20 mouse cellular contexts compared by ENCODE assay signal in genomic region chr5:77659016-77659415, GRCm38 (mm10).
"Had no signal": no experiment of that assay in that cellular context is flagged by ENCODE, and none has a peak within 500 bp of the region (broad histone marks: within the 10 kb centered on the region; RNA-seq: fewer than 3 reads in every experiment).

No protein-coding gene starts in this region.

- H3K9me3 ChIP-seq: limb, embryonic 12.5 days; limb, embryonic 15.5 days; liver, embryonic 12.5 days; liver, embryonic 15.5 days; midbrain, embryonic 15.5 days; neural tube, embryonic 13.5 days; stomach, embryonic 15.5 days had no signal

- DNase-seq: kidney, postnatal 25 days; layer of hippocampus, adult 9-11 months; lung, adult 2 months; lung, postnatal 14 days; lung, postnatal 4 days; retina, postnatal 1 day; right cerebral cortex, postnatal 25 days; spleen, adult 18-20 months; thymus, postnatal 25 days had no signal

- H3K36me3 ChIP-seq: limb, embryonic 12.5 days; limb, embryonic 15.5 days; liver, embryonic 12.5 days; liver, embryonic 15.5 days; midbrain, embryonic 15.5 days; neural tube, embryonic 13.5 days; stomach, embryonic 15.5 days had no signal

- ATAC-seq: intestine, postnatal 0 days; liver, embryonic 12.5 days; midbrain, embryonic 15.5 days had no signal

- H3K4me1 ChIP-seq: limb, embryonic 12.5 days; limb, embryonic 15.5 days; liver, embryonic 12.5 days; liver, embryonic 15.5 days; midbrain, embryonic 15.5 days; neural tube, embryonic 13.5 days; stomach, embryonic 15.5 days had no signal

- H3K27me3 ChIP-seq: limb, embryonic 12.5 days; limb, embryonic 15.5 days; liver, embryonic 12.5 days; liver, embryonic 15.5 days; midbrain, embryonic 15.5 days; neural tube, embryonic 13.5 days; stomach, embryonic 15.5 days had no signal

- H3K27ac ChIP-seq: layer of hippocampus, adult 2 months; limb, embryonic 12.5 days; limb, embryonic 15.5 days; liver, embryonic 12.5 days; liver, embryonic 15.5 days; midbrain, embryonic 15.5 days; neural tube, embryonic 13.5 days; stomach, embryonic 15.5 days had no signal

- H3K4me2 ChIP-seq: limb, embryonic 12.5 days; limb, embryonic 15.5 days; liver, embryonic 12.5 days; liver, embryonic 15.5 days; midbrain, embryonic 11.5 days; midbrain, embryonic 15.5 days; neural tube, embryonic 13.5 days; stomach, embryonic 15.5 days had no signal

- H3K4me3 ChIP-seq: layer of hippocampus, adult 2 months; limb, embryonic 12.5 days; limb, embryonic 15.5 days; liver, embryonic 12.5 days; liver, embryonic 15.5 days; midbrain, embryonic 15.5 days; myocyte; neural tube, embryonic 13.5 days; stomach, embryonic 15.5 days had no signal

- H3K9ac ChIP-seq: limb, embryonic 12.5 days; limb, embryonic 15.5 days; liver, embryonic 12.5 days; liver, embryonic 15.5 days; midbrain, embryonic 15.5 days; neural tube, embryonic 13.5 days; stomach, embryonic 15.5 days had no signal
